Mouse (Mus musculus) heart, adult 18-20 months (tissue): ENCODE results near the gene Iqcf3. TPM values are rescaled to one million over a fixed set of nuclear protein-coding genes. Genes with fewer than 3 reads are reported as not detected.
"Not testable (repeated sequence)": the region's sequence is repeated elsewhere in the genome, so short reads cannot be mapped to it uniquely, and the experiment has no call there.

Source experiments
- DNase-seq, 2 experiments: peaks; one replicate each; pipeline ENCODE4 v3.0.0; 2021 to 2022; ENCODE audit warnings: mixed read lengths in 1 of 2
- total RNA-seq, 2 experiments: library from RNA; stranded (reverse); gene quantifications; 2 replicates each; pipeline ENCODE4 v1.2.3; 2021

Iqcf3 gene
- total RNA-seq, 2 experiments from 2014 or later: not detected

DNA sequence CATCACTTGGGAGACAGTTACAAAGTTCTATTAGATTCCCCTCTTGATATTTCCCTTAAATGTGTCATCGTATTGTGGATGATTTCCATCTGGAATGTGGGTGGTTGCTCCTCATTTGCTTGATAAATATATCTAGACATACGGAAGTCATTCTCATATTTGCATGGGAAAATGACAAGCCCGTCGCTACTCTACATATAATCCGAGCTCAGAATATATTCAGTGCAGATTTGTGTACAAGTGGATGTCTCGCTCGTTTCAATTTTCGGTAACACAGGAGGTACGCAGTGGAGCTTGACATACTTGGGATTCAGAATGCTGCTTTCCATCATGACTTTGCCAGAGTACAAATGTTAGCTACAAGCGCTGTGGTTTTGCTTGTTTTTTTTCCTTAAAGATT, 52.1 kb downstream of the Iqcf3 start:
- no peak for DNase-seq

- DNase-seq: no peak
Measured at GRCm38 (mm10) chr9:106504246-106504645, 57.2 kb downstream of the Iqcf3 start.

DNA sequence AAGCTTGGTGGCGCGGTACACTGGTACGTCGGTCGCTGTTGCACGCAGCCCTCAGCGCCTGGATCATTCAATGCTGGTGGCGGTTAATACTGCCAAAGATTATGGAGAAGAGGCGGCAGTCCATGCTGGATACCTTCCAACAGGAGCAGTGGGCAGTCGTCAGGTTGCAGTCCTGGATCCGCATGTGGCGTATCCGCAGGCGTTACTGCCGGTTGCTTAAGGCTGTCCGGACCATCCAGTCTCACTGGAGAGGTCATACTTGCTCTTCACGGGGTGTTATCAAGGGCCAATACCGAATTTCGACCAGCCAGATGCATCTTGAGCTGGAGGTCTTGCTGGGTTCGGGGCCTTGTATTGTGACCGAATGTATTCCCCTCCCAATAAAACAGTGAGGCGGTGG, 59.6 kb downstream of the Iqcf3 start:
- DNase-seq: no peak

DNA sequence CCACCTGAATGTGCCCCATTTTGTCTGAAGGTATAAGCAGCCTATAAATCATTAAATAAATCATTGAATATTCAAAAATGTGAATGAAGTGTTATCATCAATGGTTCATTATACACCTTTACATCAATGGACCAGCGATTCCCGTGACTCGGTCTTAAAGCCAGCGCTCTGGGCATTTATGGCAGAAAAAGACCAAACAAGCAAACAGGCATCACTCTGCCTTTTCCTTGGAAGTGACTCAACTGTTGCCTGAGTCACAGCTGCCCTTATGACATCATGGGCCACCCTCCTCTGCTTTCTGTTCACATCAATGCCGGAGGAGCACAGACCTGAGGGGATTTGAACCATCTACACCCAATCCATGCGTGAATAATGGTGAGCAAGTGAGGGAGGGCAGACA, 61.8 kb downstream of the Iqcf3 start, which contains the start of gene Iqcf1:
Gene Iqcf1 (plus strand): TSS at position 301 of the 400 bp plus-strand sequence.
- no peak for DNase-seq

GRCm38 (mm10) chr9:106487602-106488001, 73.8 kb downstream of the Iqcf3 start:
- DNase-seq: not testable (repeated sequence)

DNA sequence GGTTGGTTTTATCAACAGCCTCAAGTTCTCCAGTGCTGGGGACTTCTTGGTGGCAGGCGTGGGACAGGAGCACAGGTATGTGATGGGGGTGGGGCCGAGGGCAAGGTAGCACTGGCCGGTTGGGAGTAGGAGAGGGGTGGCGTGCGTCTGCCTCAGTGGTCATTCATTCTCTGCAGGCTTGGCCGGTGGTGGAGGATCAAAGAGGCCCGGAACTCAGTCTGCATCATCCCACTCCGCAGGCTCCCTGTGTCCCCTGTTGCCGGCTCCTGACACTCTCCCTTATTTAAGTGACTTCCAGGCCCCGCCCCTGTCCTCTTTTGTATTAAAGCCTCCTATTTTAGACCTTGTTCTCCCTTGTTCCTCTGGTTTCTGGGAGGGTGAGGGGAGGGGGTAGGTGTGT, 76.4 kb downstream of the Iqcf3 start:
- no peak for DNase-seq

DNA sequence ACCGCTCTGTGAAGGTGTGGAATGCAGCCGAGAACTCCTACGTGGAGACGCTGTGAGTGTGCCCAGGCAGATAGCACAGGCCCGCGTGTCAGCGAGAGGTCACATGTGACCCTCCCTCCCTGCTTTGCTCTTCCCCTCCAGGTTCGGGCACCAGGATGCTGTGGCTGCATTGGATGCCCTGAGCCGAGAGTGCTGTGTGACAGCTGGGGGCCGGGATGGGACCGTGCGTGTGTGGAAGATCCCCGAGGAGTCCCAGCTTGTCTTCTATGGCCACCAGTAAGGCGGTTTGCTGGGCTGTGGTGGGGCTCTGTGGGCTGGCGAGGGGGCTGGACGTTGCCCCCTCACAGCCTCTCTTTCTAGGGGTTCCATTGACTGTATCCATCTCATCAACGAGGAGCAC, 77.8 kb downstream of the Iqcf3 start:
- DNase-seq: no peak

- no peak for DNase-seq
Measured at GRCm38 (mm10) chr9:106483136-106483535, 78.3 kb downstream of the Iqcf3 start.

DNA sequence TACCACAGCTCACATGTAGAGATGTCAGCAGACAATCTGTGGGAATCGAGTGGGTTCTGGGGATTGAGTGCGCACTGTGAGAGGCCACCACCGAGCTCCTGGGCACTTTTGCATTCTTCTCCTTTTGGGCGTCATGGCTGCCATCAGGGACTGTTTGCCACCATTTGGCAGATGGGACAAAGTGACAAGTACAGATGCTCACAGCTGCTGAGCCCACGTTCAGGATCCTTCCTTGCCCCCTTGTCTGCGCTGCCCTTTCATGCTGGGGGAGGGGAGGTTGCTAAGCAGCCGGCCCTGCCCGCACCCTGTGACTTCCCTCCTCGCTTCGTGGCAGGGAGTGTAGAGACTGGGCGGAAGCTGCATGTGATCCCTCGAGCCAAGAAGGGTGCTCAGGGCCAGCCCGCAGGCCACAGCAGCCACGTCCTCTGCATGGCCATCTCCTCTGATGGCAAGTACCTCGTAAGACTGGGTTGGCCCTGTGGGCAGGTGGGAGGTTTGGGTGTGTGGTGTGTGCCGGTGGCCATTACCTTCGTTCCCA, 78.8 kb downstream of the Iqcf3 start:
- DNase-seq: no peak

DNA sequence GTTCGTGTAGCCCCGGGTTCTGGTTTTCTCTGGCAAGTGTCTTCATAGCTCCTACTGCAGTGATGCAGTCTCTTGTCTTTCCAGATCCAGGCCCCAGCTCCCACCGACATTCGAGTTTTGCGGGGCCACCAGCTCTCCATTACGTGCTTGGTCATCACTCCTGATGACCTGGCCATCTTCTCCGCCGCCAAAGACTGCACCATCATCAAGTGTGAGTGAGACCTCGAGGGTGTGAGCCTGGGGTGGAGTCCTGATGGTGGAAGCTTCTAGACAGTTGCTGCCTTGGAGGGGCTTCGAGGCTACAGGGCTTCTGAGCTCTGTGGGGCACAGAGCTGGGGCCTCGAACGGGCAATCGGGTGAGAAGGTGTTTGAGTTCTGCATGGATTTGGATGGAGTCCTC, 79.8 kb downstream of the Iqcf3 start:
- no peak for DNase-seq

DNA sequence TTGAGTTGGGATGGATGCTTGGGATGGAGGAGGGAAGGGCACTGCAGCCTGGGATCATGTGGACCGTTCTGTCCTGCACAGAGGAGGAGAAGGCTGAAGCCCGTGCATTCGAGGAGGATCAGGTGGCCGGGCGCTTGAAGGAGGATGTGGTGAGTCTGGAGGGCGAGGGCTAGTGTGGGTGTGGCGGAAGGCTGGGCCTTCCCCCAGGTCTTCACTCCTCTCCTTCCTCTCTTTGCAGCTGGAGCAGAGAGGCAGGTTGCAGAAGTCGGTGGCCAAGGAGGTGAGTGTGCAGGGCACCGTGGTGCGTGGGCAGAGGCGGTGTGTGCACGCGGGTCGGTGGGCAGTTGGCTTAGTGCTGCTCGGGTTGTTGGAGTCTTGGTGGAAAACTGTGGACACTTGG, 80.4 kb downstream of the Iqcf3 start:
- DNase-seq: no peak

GRCm38 (mm10) chr9:106480541-106480940, 80.9 kb downstream of the Iqcf3 start:
- no peak for DNase-seq

DNA sequence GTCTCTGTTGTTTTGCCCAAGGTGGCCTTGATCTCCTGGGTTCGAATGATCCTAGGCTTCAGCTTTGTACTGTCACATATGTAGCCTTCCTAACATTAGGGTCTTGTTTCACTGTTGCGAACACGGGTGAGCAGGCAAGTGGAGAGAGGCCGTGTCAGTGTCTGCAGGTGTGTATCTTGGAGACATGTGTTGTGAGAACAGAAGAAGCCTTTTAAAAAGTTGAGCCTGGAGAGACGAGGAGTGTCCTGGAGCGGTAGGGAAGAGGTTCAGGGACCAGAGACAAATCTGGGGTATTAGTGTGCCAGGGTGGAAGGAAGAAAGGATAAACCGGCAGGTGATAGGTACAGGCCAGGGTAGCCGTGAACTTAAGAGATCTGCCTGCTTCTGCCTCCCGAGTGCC, 83.3 kb downstream of the Iqcf3 start:
- DNase-seq: no peak

- DNase-seq: no peak
Measured at GRCm38 (mm10) chr9:106477649-106478048, 83.8 kb downstream of the Iqcf3 start.

DNA sequence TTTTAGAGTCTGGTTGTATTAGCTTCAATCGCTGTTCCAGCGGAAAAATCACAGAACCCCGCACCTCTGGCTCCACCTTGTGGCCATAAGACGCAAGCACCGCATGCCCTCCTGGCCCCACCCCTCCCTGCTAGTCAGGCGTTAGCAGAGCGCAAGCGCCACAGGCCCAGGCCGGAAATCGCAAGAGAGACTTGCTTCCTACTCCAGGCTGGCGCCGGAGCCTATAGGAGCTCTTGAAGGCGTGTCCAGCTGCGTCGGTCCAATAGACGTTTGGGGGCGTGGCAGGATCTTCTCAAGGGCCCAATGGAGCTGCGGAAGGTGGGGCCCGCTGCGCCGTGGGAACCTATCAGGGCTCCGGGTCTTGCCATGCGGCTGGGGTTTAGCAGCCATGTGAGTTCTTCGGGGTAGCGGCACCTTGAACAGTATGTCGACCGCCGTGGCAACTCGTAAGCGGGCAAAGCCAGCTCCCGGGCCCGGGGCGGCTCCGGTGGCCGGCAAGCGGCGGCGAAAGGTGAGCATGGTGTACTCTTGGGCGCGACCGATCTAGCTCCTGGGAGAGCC, 84.4 kb downstream of the Iqcf3 start, which contains the start of gene Parp3:
Gene Parp3 (minus strand): TSS at position 26 of the 561 bp plus-strand sequence.
- DNase-seq: peak; percentile 98 to 100

DNA sequence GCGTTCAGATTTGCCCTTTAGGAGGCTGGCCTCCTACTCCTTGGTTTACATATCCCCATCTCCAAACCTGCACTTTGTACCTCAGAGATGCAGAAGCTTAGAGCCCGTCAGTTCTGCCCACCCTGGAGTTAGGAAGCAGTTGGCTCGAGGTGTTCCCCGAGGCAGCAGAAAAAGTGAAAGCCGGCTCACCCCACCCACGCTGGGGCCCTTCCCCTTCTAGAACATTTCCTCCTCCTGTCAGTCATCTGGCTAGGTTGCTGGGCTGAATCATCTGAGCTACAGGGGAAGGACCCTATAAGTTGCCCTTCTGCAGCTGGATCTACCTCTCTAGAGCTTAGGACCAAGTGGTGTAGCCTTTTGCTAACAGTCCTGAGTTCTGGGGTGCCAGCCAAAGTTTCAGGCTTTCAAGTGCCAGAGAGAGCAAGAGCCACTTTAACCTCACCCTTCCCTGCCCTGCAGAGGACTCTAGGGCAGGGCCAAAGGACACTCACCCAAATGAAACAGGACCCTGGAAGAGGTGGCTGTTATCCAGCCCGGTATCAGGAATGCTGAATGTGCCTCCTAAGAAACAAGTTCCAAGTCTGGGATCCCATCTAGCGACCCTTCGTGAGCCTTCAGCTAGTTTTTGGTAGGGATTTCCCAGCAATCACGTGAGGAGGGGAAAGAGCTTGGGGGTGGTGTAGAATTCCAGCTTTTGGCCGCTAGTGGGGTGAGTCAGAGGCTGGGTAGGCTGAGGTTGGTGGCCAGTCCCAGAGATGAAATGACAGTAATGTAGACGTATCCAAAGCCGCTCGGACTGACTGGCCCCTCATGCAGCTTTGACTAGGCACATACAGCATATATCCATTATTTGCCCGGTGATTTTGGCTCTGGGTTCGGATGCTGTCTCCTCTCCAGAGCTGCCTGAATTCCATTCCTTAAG, 85.2 kb downstream of the Iqcf3 start:
- DNase-seq: peak; percentile 84 to 86

DNA sequence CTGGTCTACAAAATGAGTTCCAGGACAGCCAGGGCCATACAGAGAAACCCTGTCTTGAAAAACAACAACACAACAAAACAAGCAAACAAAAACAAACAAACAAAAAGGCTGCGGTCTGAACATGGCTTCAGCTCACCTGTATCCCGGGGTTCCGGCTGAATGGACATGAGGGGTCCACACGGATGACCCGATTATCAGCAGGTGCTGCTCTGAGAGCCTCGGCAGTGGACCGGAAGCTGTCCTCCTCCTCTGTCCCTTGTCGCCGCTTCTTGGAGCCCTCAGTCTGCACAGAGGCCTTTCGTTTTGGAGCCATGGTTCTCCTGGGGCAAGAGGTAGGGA, 85.8 kb downstream of the Iqcf3 start, which contains the start of gene Rrp9:
Gene Rrp9 (plus strand): TSS at position 301 of the 339 bp plus-strand sequence.
- DNase-seq: no peak

- peak; percentile 57 to 60 for DNase-seq
Measured at GRCm38 (mm10) chr9:106475046-106475445, 86.4 kb downstream of the Iqcf3 start.

DNA sequence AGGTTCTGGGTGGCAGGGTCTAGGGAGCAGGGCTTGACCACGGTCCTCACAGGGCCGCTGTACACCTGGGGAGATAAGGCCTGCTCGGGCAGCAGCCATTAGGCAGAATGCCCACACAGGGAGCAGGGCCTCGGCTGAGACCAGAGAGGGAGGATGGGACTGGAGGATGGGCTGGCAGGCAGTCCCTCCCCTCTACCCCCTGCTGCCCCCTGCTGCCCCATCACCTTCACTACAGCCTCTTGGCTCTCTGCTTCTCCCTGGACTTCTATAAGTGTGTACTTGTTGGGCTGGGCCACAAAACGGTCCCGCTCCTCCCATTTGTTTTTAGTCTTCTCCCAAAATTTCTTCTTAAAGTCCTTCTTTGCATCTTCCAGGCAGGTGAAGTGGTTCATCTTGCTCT, 87.0 kb downstream of the Iqcf3 start:
- DNase-seq: peak; percentile 77 to 85

GRCm38 (mm10) chr9:106473753-106474105, 87.7 kb downstream of the Iqcf3 start:
- DNase-seq: peak in 1 of 2 experiments; percentile 18

DNA sequence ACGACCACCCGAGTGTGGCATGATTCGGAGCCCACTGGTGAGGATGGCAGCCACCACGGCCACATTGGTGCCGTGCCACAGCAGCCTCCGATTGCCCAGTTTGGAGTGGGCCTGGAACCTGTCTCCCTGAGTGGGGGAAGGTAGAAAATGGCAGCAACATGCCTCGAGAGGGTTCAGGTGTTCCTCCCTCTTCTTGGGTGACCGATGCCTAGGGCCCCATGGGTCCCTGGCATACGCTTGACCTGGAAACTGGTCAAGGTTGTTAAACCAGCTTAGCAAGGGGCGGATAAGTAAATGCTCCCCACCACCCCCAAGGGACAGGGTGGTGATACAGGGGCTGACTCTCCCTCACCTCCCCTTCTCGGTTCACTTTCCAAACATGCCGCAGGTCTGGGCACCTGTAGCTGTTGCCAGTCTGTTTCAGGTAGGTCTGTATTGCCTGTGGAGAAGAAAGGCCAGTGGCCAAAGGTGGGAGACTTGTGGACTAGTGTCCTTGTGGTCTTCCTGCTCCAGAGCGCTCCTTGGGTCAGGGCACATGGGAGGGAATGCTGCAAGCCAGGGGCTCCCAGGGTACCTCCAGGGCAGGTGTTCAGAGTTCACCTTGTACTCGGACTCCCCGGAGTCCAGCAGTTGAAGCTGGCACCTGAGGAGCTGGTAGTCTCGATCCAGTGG, 88.2 kb downstream of the Iqcf3 start:
- peak; percentile 10 to 19 for DNase-seq

- DNase-seq: peak in 1 of 2 experiments; percentile 53
Measured at GRCm38 (mm10) chr9:106472321-106472720, 89.1 kb downstream of the Iqcf3 start.

DNA sequence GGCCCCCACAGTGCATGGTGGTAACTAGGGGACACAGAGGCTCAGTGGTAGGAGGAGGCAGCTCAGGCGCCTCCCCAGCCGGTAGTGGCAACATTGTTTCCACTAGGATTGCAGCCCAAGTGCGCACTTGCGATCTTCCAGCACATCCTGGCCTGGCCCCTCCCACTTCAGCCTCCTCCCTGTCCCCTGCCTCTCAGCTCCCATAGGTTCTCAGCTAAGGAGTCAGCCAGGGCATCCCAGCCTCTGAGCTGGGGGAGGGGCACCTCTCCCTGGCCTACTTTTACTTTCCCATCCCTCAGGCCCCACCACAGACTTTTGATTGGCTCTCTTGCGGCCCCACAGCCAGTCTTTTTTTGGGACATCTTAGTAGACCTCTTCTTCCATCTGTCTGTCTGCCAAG, 89.5 kb downstream of the Iqcf3 start:
- peak; percentile 79 to 90 for DNase-seq
